Mouse (Mus musculus) cortical plate, adult 2 months (tissue): ENCODE results near the gene Mpc1. TPM values are rescaled to one million over a fixed set of nuclear protein-coding genes. Genes with fewer than 3 reads are reported as not detected.

Experiments used
- H3K27ac ChIP-seq: fragments of 200-500 bp; 2 replicates; pipeline ENCODE4 v1.5.1; 2012; ENCODE audit warnings: low read length, control low read depth, inconsistent platforms; ENCODE audit not compliant: insufficient read depth
- H3K4me1 ChIP-seq: fragments of 200-500 bp; 2 replicates; pipeline ENCODE4 v1.6.1; 2011; ENCODE audit warnings: low read length; ENCODE audit not compliant: control insufficient read depth, insufficient read depth
- H3K4me3 ChIP-seq: fragments of 200-500 bp; 2 replicates; pipeline ENCODE4 v1.5.1; 2011; ENCODE audit warnings: mild to moderate bottlenecking, low read length, control low read depth; ENCODE audit not compliant: insufficient read depth
- CTCF ChIP-seq: fragments of 200-500 bp; IDR thresholded peaks from 2 replicates; pipeline ENCODE4 v1.5.1; 2011; ENCODE audit warnings: mild to moderate bottlenecking, control low read depth, low read length; ENCODE audit not compliant: insufficient read depth; ENCODE audit errors: extremely low read depth
- POLR2A ChIP-seq: fragments of 200-500 bp; IDR thresholded peaks from 2 replicates; pipeline ENCODE4 v1.6.1; 2011; ENCODE audit warnings: mild to moderate bottlenecking, low read length, control low read depth; ENCODE audit not compliant: insufficient read depth; ENCODE audit errors: extremely low read depth
- polyA plus RNA-seq: library from polyadenylated mRNA; depleted of rRNA; stranded (reverse); fragments of >200 nt; gene quantifications from 2 replicates; pipeline ENCODE4 v1.2.3, GENCODE M21; 2012

Gene Mpc1
- polyA plus RNA-seq, 1 experiment = 433 TPM

- no peak overlapping the region for H3K27ac ChIP-seq
- TF ChIP-seq POLR2A (no peak), CTCF (no peak)
- no peaks in the 10 kb centered on the region for H3K4me1 ChIP-seq
- no peak overlapping the region for H3K4me3 ChIP-seq
These were observed 6.0 kb upstream of the Mpc1 start for GRCm38 (mm10) chr17:8276680-8277079.

GRCm38 (mm10) chr17:8277266-8277665, 5.4 kb upstream of the Mpc1 start:
- H3K4me1 ChIP-seq = no peaks in the 10 kb centered on the region
- no peak overlapping the region for H3K27ac ChIP-seq
- no peak overlapping the region for H3K4me3 ChIP-seq
- TF ChIP-seq POLR2A (no peak), CTCF (no peak)

GRCm38 (mm10) chr17:8278356-8278755, 4.3 kb upstream of the Mpc1 start:
- no peak overlapping the region for H3K27ac ChIP-seq

GRCm38 (mm10) chr17:8283526-8284253, 986 bp downstream of the Mpc1 start:
- H3K27ac ChIP-seq = peak overlapping the region; percentile 97
- peak overlapping the region; percentile 99 for H3K4me3 ChIP-seq
- H3K4me1 ChIP-seq = peaks cover 2% of the 10 kb centered on the region; the same call in 1 of the 2 replicates
- TF ChIP-seq POLR2A = peak; percentile 93
- 0 out of 2 replicates have a peak, but pooled peaks have one; percentile 4 for TF ChIP-seq CTCF

More at GRCm38 (mm10) chr17:8278356-8278755, 4.3 kb upstream of the Mpc1 start:
- TF ChIP-seq CTCF (no peak), POLR2A (no peak)
- no peak overlapping the region for H3K4me3 ChIP-seq
- no peaks in the 10 kb centered on the region for H3K4me1 ChIP-seq

GRCm38 (mm10) chr17:8284254-8284661, 1.6 kb downstream of the Mpc1 start:
- peak overlapping the region; percentile 99 for H3K4me3 ChIP-seq
- TF ChIP-seq CTCF (no peak), POLR2A (no peak)
- H3K27ac ChIP-seq = peak overlapping the region; percentile 97
- peaks cover 2% of the 10 kb centered on the region; the same call in 1 of the 2 replicates for H3K4me1 ChIP-seq

GRCm38 (mm10) chr17:8285056-8285455, 2.4 kb downstream of the Mpc1 start:
- Histone ChIP-seq H3K27ac (no peak overlapping the region), H3K4me3 (peak overlapping the region; percentile 99), H3K4me1 (peaks cover 2% of the 10 kb centered on the region; the same call in 1 of the 2 replicates)
- TF ChIP-seq POLR2A (no peak), CTCF (no peak)

GRCm38 (mm10) chr17:8286987-8287386, 4.3 kb downstream of the Mpc1 start:
- peaks cover 2% of the 10 kb centered on the region; the same call in 1 of the 2 replicates for H3K4me1 ChIP-seq
- no peak overlapping the region for H3K27ac ChIP-seq
- TF ChIP-seq CTCF (no peak), POLR2A (no peak)
- H3K4me3 ChIP-seq = no peak overlapping the region

GRCm38 (mm10) chr17:8289993-8290679, 7.4 kb downstream of the Mpc1 start:
- H3K4me3 ChIP-seq = no peak overlapping the region
- no peak for TF ChIP-seq POLR2A
- no peak for TF ChIP-seq CTCF
- peaks cover 2% of the 10 kb centered on the region; the same call in 1 of the 2 replicates for H3K4me1 ChIP-seq
- H3K27ac ChIP-seq = no peak overlapping the region

GRCm38 (mm10) chr17:8290736-8291135, 8.0 kb downstream of the Mpc1 start:
- Histone ChIP-seq H3K4me3 (no peak overlapping the region), H3K27ac (no peak overlapping the region), H3K4me1 (peaks cover 2% of the 10 kb centered on the region; the same call in 1 of the 2 replicates)
- TF ChIP-seq POLR2A = no peak
- TF ChIP-seq CTCF = no peak

GRCm38 (mm10) chr17:8295825-8296224, 13.1 kb downstream of the Mpc1 start:
- TF ChIP-seq POLR2A (no peak), CTCF (peak; percentile 19; the same call in 1 of the 2 replicates)
- H3K4me3 ChIP-seq = no peak overlapping the region
- no peaks in the 10 kb centered on the region for H3K4me1 ChIP-seq
- H3K27ac ChIP-seq = no peak overlapping the region
